Mouse (Mus musculus) testis, adult 2 months (tissue): ENCODE results near the gene Mpv17.

ENCODE experiments used
- CTCF ChIP-seq: fragments of 200-500 bp; IDR thresholded peaks from 2 replicates; pipeline ENCODE4 v1.5.1; 2012; ENCODE audit warnings: low read depth, mild to moderate bottlenecking, inconsistent platforms, low read length, moderate library complexity; ENCODE audit not compliant: control insufficient read depth, insufficient read depth, insufficient replicate concordance
- POLR2A ChIP-seq: fragments of 200-500 bp; IDR thresholded peaks from 2 replicates; pipeline ENCODE4 v1.6.1; 2012; ENCODE audit warnings: low read depth, mild to moderate bottlenecking, inconsistent platforms, low read length, moderate library complexity; ENCODE audit not compliant: control insufficient read depth

- no peak for TF ChIP-seq CTCF
- TF ChIP-seq POLR2A = no peak
These were observed 36.1 kb upstream of the Mpv17 start for GRCm38 (mm10) chr5:31190201-31190600.
